Mouse (Mus musculus) embryonic fibroblast, embryonic 13.5 days (primary cell): ENCODE measurements at regions not wholly inside any gene's neighbourhood (a gene's known extent, or its start where the extent isn't known, plus 50 kb on each side); places are given as distances from the start of the nearest gene placed in this dataset.

Experiments used
- CTCF ChIP-seq: IDR thresholded peaks from 2 replicates; pipeline ENCODE4 v1.5.1; 2011; ENCODE audit warnings: mild to moderate bottlenecking, control low read depth, low read length, moderate library complexity, borderline replicate concordance; ENCODE audit not compliant: insufficient read depth
- POLR2A ChIP-seq: IDR thresholded peaks from 2 replicates; pipeline ENCODE4 v1.6.1; 2011; ENCODE audit warnings: low read depth, mild to moderate bottlenecking, control low read depth, low read length, moderate library complexity

DNA sequence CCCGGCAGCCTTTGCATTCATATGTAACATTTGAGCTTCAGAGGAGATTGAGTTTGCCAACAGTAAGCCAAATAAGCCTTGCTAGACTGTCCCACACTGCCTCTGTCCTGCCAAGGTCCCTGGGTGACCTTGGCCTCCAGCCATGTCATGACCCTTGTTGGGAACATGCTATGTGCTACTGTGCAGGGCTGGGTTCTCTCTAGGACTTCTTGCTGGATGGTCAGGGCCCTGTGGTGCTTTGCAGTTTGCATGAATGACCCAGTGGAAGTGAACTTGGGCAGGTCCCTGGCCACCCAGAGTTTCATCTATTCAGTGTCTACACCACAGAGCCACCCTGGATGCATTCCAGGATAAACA, 92.0 kb upstream of the Twist2 start:
- TF ChIP-seq CTCF, result no peak
- TF ChIP-seq POLR2A, result no peak
